Mouse (Mus musculus): Measurements from ENCODE around the gene Acrbp. TPM values are rescaled to one million over a fixed set of nuclear protein-coding genes. Genes with fewer than 3 reads are reported as not detected.

The Acrbp gene
- polyA plus RNA-seq, 1 experiment: 1.4 TPM

GRCm38 (mm10) chr6:125038666-125039065, 10.8 kb upstream of the Acrbp start:
- Histone ChIP-seq H3ac (ENCODE audit: control insufficient read depth, insufficient read length) (no peak overlapping the region), H3K4me2 (ENCODE audit: low read depth) (peak overlapping the region; percentile 68), H3K36me3 (ENCODE audit: control insufficient read depth, insufficient read depth) (peaks cover 14% of the 10 kb centered on the region), H3K27me3 (ENCODE audit: control insufficient read depth, insufficient read depth, insufficient read length) (no peaks in the 10 kb centered on the region), H3K4me3 (peak overlapping the region; percentile 64), H3K79me2 (ENCODE audit: control insufficient read depth, insufficient read depth) (peaks cover 16% of the 10 kb centered on the region)
- TF ChIP-seq E2F4 (IDR thresholded peaks at IDR 0.05; ENCODE audit: insufficient read depth) (no peak), MAX (IDR thresholded peaks at IDR 0.05; ENCODE audit: low read depth) (no peak), MYOG (IDR thresholded peaks at IDR 0.05; ENCODE audit: control insufficient read depth in 1 of 3, insufficient read depth in 1 of 3, insufficient read length in 2 of 3, low read depth in 2 of 3) (no peak), REST (IDR thresholded peaks at IDR 0.05; ENCODE audit: insufficient read depth, insufficient read length) (no peak), TCF12 (IDR thresholded peaks at IDR 0.05; ENCODE audit: insufficient read depth, poor library complexity, severe bottlenecking) (no peak), TCF3 (IDR thresholded peaks at IDR 0.05; ENCODE audit: insufficient read length, low read depth) (no peak), CEBPB (IDR thresholded peaks at IDR 0.05; ENCODE audit: insufficient read depth, poor library complexity, severe bottlenecking) (no peak), MYOD1 (IDR thresholded peaks at IDR 0.05; ENCODE audit: control insufficient read depth in 1 of 3, insufficient read length in 2 of 3, low read depth in 2 of 3) (no peak), POLR2A (IDR thresholded peaks at IDR 0.05; ENCODE audit: insufficient read length, low read depth) (no peak), POLR2AphosphoS2 (IDR thresholded peaks at IDR 0.05; ENCODE audit: insufficient read length, low read depth) (no peak), SRF (IDR thresholded peaks at IDR 0.05; ENCODE audit: control insufficient read depth, insufficient read length, low read depth) (no peak), USF1 (IDR thresholded peaks at IDR 0.05; ENCODE audit: low read depth) (no peak)

GRCm38 (mm10) chr6:125039131-125039530, 10.4 kb upstream of the Acrbp start:
- no peaks in the 10 kb centered on the region for H3K27me3 ChIP-seq (ENCODE audit: control insufficient read depth, insufficient read depth, insufficient read length)
- peaks cover 14% of the 10 kb centered on the region for H3K36me3 ChIP-seq (ENCODE audit: control insufficient read depth, insufficient read depth)
- H3ac ChIP-seq (ENCODE audit: control insufficient read depth, insufficient read length): no peak overlapping the region
- peaks cover 16% of the 10 kb centered on the region for H3K79me2 ChIP-seq (ENCODE audit: control insufficient read depth, insufficient read depth)
- TF ChIP-seq REST (IDR thresholded peaks at IDR 0.05; ENCODE audit: insufficient read depth, insufficient read length): no peak
- no peak for TF ChIP-seq POLR2A (IDR thresholded peaks at IDR 0.05; ENCODE audit: insufficient read length, low read depth)
- TF ChIP-seq USF1 (IDR thresholded peaks at IDR 0.05; ENCODE audit: low read depth): no peak
- no peak for TF ChIP-seq CEBPB (IDR thresholded peaks at IDR 0.05; ENCODE audit: insufficient read depth, poor library complexity, severe bottlenecking)
- TF ChIP-seq MYOG (IDR thresholded peaks at IDR 0.05; ENCODE audit: control insufficient read depth in 1 of 3, insufficient read depth in 1 of 3, insufficient read length in 2 of 3, low read depth in 2 of 3): no peak
- TF ChIP-seq TCF3 (IDR thresholded peaks at IDR 0.05; ENCODE audit: insufficient read length, low read depth): no peak
- no peak for TF ChIP-seq MYOD1 (IDR thresholded peaks at IDR 0.05; ENCODE audit: control insufficient read depth in 1 of 3, insufficient read length in 2 of 3, low read depth in 2 of 3)
- no peak for TF ChIP-seq POLR2AphosphoS2 (IDR thresholded peaks at IDR 0.05; ENCODE audit: insufficient read length, low read depth)
- no peak for TF ChIP-seq SRF (IDR thresholded peaks at IDR 0.05; ENCODE audit: control insufficient read depth, insufficient read length, low read depth)
- TF ChIP-seq TCF12 (IDR thresholded peaks at IDR 0.05; ENCODE audit: insufficient read depth, poor library complexity, severe bottlenecking): no peak
- no peak for TF ChIP-seq MAX (IDR thresholded peaks at IDR 0.05; ENCODE audit: low read depth)
- no peak for TF ChIP-seq E2F4 (IDR thresholded peaks at IDR 0.05; ENCODE audit: insufficient read depth)
- H3K4me3 ChIP-seq: peak overlapping the region; percentile 64
- peak overlapping the region; percentile 68 for H3K4me2 ChIP-seq (ENCODE audit: low read depth)

- peaks cover 17% of the 10 kb centered on the region for H3K36me3 ChIP-seq (ENCODE audit: control insufficient read depth, insufficient read depth)
Measured at GRCm38 (mm10) chr6:125039533-125040153, 9.8 kb upstream of the Acrbp start, which contains the start of gene Ing4. TSS of gene Ing4 (plus strand) at chr6:125039760.

GRCm38 (mm10) chr6:125040221-125040620, 9.3 kb upstream of the Acrbp start:
- Histone ChIP-seq H3K79me2 (ENCODE audit: control insufficient read depth, insufficient read depth) (peaks cover 16% of the 10 kb centered on the region), H3K27me3 (ENCODE audit: control insufficient read depth, insufficient read depth, insufficient read length) (no peaks in the 10 kb centered on the region), H3K4me3 (peak overlapping the region; percentile 64), H3K36me3 (ENCODE audit: control insufficient read depth, insufficient read depth) (peaks cover 17% of the 10 kb centered on the region), H3ac (ENCODE audit: control insufficient read depth, insufficient read length) (no peak overlapping the region), H3K4me2 (ENCODE audit: low read depth) (peak overlapping the region; percentile 95)
- no peak for TF ChIP-seq MYOD1 (IDR thresholded peaks at IDR 0.05; ENCODE audit: control insufficient read depth in 1 of 3, insufficient read length in 2 of 3, low read depth in 2 of 3)
- no peak for TF ChIP-seq E2F4 (IDR thresholded peaks at IDR 0.05; ENCODE audit: insufficient read depth)
- TF ChIP-seq MYOG (IDR thresholded peaks at IDR 0.05; ENCODE audit: control insufficient read depth in 1 of 3, insufficient read depth in 1 of 3, insufficient read length in 2 of 3, low read depth in 2 of 3): no peak
- no peak for TF ChIP-seq CEBPB (IDR thresholded peaks at IDR 0.05; ENCODE audit: insufficient read depth, poor library complexity, severe bottlenecking)
- no peak for TF ChIP-seq TCF12 (IDR thresholded peaks at IDR 0.05; ENCODE audit: insufficient read depth, poor library complexity, severe bottlenecking)
- TF ChIP-seq USF1 (IDR thresholded peaks at IDR 0.05; ENCODE audit: low read depth): no peak
- no peak for TF ChIP-seq POLR2A (IDR thresholded peaks at IDR 0.05; ENCODE audit: insufficient read length, low read depth)
- TF ChIP-seq POLR2AphosphoS2 (IDR thresholded peaks at IDR 0.05; ENCODE audit: insufficient read length, low read depth): no peak
- no peak for TF ChIP-seq TCF3 (IDR thresholded peaks at IDR 0.05; ENCODE audit: insufficient read length, low read depth)
- TF ChIP-seq REST (IDR thresholded peaks at IDR 0.05; ENCODE audit: insufficient read depth, insufficient read length): no peak
- no peak for TF ChIP-seq MAX (IDR thresholded peaks at IDR 0.05; ENCODE audit: low read depth)
- no peak for TF ChIP-seq SRF (IDR thresholded peaks at IDR 0.05; ENCODE audit: control insufficient read depth, insufficient read length, low read depth)

More at GRCm38 (mm10) chr6:125039533-125040153, 9.8 kb upstream of the Acrbp start, which contains the start of gene Ing4:
- no peak for TF ChIP-seq TCF12 (IDR thresholded peaks at IDR 0.05; ENCODE audit: insufficient read depth, poor library complexity, severe bottlenecking)
- no peak for TF ChIP-seq MYOG (IDR thresholded peaks at IDR 0.05; ENCODE audit: control insufficient read depth in 1 of 3, insufficient read depth in 1 of 3, insufficient read length in 2 of 3, low read depth in 2 of 3)
- TF ChIP-seq TCF3 (IDR thresholded peaks at IDR 0.05; ENCODE audit: insufficient read length, low read depth): no peak
- no peak for TF ChIP-seq USF1 (IDR thresholded peaks at IDR 0.05; ENCODE audit: low read depth)
- TF ChIP-seq CEBPB (IDR thresholded peaks at IDR 0.05; ENCODE audit: insufficient read depth, poor library complexity, severe bottlenecking): no peak
- peak; percentile 21 for TF ChIP-seq SRF (IDR thresholded peaks at IDR 0.05; ENCODE audit: control insufficient read depth, insufficient read length, low read depth)
- peak; percentile 73 for TF ChIP-seq POLR2AphosphoS2 (IDR thresholded peaks at IDR 0.05; ENCODE audit: insufficient read length, low read depth)
- no peak for TF ChIP-seq MAX (IDR thresholded peaks at IDR 0.05; ENCODE audit: low read depth)
- Histone ChIP-seq H3K27me3 (ENCODE audit: control insufficient read depth, insufficient read depth, insufficient read length) (no peaks in the 10 kb centered on the region), H3ac (ENCODE audit: control insufficient read depth, insufficient read length) (no peak within 1 kb of the TSS), H3K4me3 (peak within 1 kb of the TSS; percentile 64), H3K4me2 (ENCODE audit: low read depth) (peak within 1 kb of the TSS; percentile 95), H3K79me2 (ENCODE audit: control insufficient read depth, insufficient read depth) (peaks cover 16% of the 10 kb centered on the region)

Data from myocyte (in vitro differentiated cells).